Mouse (Mus musculus): ENCODE results near the gene Zfp768. TPM values are rescaled to one million over a fixed set of nuclear protein-coding genes. Genes with fewer than 3 reads are reported as not detected.
A peak's percentile ranks its signal among the peaks of the same experiment; 100 is the strongest.

Gene Zfp768
- total RNA-seq, 1 experiment from 2014 or later: 6.8 TPM

DNA sequence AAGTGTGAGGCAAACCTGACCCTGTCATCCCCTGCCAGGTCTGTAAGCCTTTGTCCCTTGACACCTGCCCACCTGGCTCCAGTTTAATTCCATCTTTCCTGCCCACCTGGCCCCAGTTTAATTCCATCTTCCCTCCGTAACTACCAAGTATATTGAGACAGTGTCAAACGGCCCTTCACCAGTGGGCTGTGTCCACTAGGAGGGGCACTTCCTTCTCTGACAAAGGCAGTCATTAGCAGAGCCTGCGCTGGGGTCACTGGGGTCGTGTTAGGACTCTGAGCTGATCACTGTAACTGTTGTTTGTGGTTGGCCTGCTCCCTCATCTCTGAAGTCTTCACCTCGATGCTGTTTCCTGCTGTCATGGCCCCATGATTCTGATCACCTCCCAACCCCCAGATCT lies 23.3 kb downstream of the Zfp768 start:
- ATAC-seq (ENCODE audit: extremely low read depth, insufficient number of reproducible peaks, low FRiP score, poor library complexity, severe bottlenecking): no peak

DNA sequence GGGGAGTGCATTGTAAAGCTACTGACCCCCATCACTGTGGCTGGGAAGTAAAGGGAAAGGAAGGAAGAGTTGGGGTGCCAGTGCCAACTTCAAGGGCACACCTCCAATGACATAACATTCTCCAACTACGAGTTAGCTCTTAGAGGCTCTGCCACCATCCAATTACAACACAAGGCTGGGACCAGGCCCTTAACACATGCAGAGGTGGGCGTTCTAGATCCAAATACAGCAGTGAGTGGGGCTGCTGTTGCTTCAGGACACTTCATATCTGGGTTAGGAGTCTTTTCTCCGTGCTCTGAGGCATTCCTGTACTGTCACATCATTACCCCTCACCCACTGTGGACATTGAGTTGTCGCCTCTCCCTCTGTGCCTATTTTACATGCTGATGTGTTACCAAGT lies 24.3 kb downstream of the Zfp768 start:
- ATAC-seq (ENCODE audit: extremely low read depth, insufficient number of reproducible peaks, low FRiP score, poor library complexity, severe bottlenecking): no peak

DNA sequence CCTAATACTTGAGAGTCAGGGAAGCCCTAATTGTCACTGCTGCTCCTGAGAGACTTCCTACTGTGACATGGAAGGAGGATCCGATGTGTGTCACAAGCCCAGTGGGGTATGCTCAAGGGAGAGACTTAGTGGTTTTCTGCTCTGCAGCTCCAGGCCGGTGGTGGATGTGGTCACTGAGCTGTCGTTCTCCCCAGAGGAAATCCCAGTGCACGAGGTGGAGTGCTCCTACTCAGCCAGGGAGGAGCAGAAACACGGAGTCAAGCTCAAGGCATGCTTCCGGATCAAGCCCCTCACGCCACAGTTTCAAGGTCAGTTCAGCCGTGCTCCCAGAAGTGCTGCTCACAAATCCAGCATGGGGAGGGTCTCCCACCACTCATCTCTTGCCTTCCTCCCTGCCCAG lies 31.5 kb downstream of the Zfp768 start:
- no peak for ATAC-seq (ENCODE audit: extremely low read depth, insufficient number of reproducible peaks, low FRiP score, poor library complexity, severe bottlenecking)

DNA sequence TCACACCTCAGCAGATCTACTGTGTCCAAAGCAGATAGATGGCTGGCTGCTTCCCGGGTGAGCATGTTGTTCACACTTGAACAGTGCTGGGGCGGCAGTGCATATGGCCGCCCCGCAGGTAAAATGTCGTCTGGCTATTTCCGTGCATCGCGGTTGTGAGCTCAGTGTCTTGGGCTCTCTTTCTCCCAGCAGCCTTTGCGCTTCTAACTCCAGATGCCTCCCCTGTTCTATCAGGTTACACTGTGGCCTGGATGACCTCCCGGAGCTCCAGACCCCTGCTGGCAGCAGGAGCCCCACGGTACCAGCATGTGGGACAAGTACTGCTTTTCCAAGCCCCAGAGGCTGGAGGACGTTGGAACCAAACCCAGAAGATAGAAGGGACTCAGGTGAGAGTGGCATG lies 35.4 kb downstream of the Zfp768 start:
- no peak for ATAC-seq (ENCODE audit: extremely low read depth, insufficient number of reproducible peaks, low FRiP score, poor library complexity, severe bottlenecking)

DNA sequence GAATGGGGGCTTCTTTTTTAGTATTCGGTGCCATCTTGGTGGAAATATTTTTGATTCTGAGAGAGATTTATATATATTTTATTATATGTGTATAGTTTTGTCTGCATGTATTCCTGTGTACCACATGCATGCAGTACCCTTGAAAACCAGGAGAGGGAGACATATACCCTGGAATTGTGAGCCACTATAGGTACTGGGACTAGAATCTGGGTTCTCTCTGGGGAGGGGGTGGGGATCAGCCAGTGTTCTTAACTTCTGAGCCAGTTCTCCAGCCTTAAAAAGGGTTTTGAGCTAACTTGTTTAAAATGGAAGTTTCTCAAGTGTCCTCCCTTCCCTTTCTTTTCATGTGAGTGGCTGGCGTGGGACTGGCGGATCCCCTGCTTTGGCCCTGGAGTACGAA lies 36.5 kb downstream of the Zfp768 start:
- peak; percentile 57 for ATAC-seq (ENCODE audit: extremely low read depth, insufficient number of reproducible peaks, low FRiP score, poor library complexity, severe bottlenecking)

DNA sequence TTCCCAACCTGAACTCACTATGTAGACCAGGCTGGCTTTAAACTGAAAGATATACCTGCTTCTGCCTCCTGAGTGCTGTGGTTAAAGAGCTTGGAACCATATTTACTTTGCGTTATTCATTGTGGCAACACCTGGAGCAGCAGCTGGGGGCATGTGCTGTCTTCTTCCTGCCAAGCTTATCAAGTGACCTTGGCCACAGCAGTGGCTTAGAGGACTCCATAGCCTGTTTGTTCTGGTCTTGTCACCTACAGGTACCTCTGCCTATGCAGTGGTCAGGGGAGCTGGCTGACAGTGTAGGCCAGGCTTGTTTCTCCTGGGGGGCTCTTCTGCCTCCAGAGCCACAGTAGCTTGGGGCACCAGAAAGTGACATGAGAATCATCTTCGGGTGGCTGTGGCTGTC lies 37.0 kb downstream of the Zfp768 start:
- no peak for ATAC-seq (ENCODE audit: extremely low read depth, insufficient number of reproducible peaks, low FRiP score, poor library complexity, severe bottlenecking)

DNA sequence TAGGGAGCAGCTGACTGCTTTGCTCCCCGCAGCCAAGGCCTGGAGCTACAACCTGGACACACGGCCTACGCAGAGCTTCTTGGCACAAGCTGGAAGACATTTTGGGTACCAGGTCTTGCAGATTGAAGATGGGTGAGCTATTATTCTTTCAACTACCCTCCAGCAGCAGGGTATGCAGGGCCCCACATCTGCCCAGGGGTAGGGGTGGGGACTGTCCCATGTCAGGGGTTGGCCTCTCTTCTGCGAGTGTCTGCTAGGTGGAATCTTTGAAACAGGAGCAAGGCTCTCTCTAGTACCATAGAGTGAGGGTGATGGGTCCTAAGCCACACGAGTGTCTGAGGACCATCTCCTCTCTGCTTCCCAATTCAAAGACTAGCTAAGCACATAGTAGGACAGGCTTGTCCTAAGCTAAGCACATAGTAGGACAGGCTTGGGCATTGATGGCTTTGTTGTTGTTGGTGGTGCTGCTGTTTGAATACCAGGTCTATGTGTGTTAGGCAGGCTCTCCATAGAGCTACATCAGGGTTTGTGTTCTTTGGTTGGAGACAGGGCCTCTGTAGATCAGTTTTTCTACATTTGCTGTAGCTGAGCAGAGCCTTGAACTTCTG lies 47.7 kb downstream of the Zfp768 start:
- no peak for ATAC-seq (ENCODE audit: extremely low read depth, insufficient number of reproducible peaks, low FRiP score, poor library complexity, severe bottlenecking)

DNA sequence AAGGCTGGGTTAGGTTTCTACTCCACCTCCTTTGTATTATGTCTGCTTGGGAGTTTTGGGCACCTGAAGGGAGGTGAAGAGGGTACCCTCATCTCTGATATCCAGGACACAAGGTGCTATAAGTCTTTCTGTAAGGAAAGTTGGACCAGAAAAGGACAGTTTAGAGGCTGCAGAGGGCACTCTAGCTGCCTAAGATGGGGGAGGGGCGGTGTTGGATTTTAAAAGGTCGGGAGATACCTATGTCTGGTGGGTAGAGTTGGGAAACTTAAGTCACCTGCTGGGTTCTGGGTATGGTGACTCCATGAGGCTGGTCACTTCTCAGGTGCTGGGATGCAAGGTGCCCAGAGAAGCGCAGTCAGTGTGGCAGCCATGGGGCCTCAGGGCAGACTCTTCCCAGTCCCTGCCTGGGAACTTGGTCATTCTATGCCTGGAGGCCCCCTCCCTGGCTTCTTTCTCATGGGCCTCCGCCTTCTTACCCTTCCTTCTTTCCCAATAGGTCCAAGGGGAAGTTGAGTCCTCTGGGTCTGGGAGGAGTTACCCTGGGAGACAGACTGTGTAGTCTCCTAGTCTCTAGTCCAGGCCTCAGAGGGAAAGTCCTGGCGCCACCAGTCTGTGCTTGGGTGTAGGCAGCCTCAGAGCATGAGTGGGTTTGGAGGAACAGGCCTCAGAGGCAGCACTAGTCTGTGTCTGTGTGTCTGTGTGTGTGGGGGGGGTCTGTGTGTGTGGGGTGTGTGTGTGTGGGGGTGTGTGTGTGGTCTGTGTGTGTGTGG lies 48.4 kb downstream of the Zfp768 start:
- ATAC-seq (ENCODE audit: extremely low read depth, insufficient number of reproducible peaks, low FRiP score, poor library complexity, severe bottlenecking): no peak

DNA sequence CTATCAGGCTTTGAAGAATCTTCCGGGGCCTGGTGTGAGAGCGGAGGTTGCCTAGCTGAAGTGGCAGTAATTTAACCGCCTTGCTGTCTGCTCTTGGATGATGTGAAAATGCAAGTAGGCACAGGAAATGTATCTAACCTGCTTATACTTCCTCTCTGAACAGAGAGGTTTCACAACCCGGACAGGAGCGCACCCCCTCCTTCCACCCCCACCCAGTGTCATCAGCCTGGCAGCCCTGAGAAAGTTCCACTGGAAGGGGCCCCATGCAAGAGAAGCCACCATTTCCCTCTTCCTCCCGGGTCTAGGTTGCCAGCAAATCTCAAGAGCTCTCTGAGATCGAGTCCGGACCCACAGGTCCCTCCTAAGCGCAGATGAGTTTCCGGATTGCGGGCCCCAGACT lies 49.3 kb downstream of the Zfp768 start, which contains the start of gene Itgal:
Itgal (plus strand) TSS at position 163 of the 400 bp plus-strand sequence.
- ATAC-seq (ENCODE audit: extremely low read depth, insufficient number of reproducible peaks, low FRiP score, poor library complexity, severe bottlenecking): peak; percentile 90

Other genes starting within 250 kb of the Zfp768 start
- gene Qprt, start 223.4 kb downstream of the Zfp768 start, total RNA-seq (2017): 1.4 and 3.8 TPM in 2 replicates
- 66.1 and 71.7 TPM in 2 replicates for gene Spn, start 207.8 kb downstream of the Zfp768 start, total RNA-seq (2017)
- gene Cd2bp2, start 149.5 kb downstream of the Zfp768 start, total RNA-seq (2017): 54.4 and 58.3 TPM in 2 replicates
- 92.2 and 99.7 TPM in 2 replicates for gene Tbc1d10b, start 137.1 kb downstream of the Zfp768 start, total RNA-seq (2017)
- 8.6 and 10.9 TPM in 2 replicates for gene Mylpf, start 136.7 kb downstream of the Zfp768 start, total RNA-seq (2017)
- gene Zfp553, start 112.5 kb downstream of the Zfp768 start, total RNA-seq (2017): 17.9 and 18.5 TPM in 2 replicates
- gene Sept1, start 112.5 kb downstream of the Zfp768 start, total RNA-seq (2017): 189 and 198 TPM in 2 replicates
- 6.1 and 7.4 TPM in 2 replicates for gene Zfp771, start 101.3 kb downstream of the Zfp768 start, total RNA-seq (2017)
- 6.8 and 8.0 TPM in 2 replicates for gene Dctpp1, start 84.9 kb downstream of the Zfp768 start, total RNA-seq (2017)
- gene Sephs2, start 71.5 kb downstream of the Zfp768 start, total RNA-seq (2017): 193 and 208 TPM in 2 replicates
- 144 and 148 TPM in 2 replicates for gene Itgal, start 49.3 kb downstream of the Zfp768 start, total RNA-seq (2017)
- 23.5 and 24.2 TPM in 2 replicates for gene Zfp747, start 30.5 kb upstream of the Zfp768 start, total RNA-seq (2017)
- 7.7 and 8.7 TPM in 2 replicates for gene 9130019O22Rik, start 41.6 kb upstream of the Zfp768 start, total RNA-seq (2017)
- gene E430018J23Rik, start 48.0 kb upstream of the Zfp768 start, total RNA-seq (2017): 7.7 and 9.8 TPM in 2 replicates
- 19.3 and 24.2 TPM in 2 replicates for gene Zfp764, start 61.2 kb upstream of the Zfp768 start, total RNA-seq (2017)
- gene Zfp688, start 76.5 kb upstream of the Zfp768 start, total RNA-seq (2017): 21.1 and 22.7 TPM in 2 replicates
- gene Zfp689, start 103.6 kb upstream of the Zfp768 start, total RNA-seq (2017): 2.1 and 2.7 TPM in 2 replicates
- 129 and 155 TPM in 2 replicates for gene Prr14, start 114.0 kb upstream of the Zfp768 start, total RNA-seq (2017)
- gene Fbrs, start 133.6 kb upstream of the Zfp768 start, total RNA-seq (2017): 92.1 and 93.0 TPM in 2 replicates
- gene Srcap, start 166.4 kb upstream of the Zfp768 start, total RNA-seq (2017): 38.2 and 45.9 TPM in 2 replicates
- gene Gm42715, start 174.0 kb upstream of the Zfp768 start, total RNA-seq (2017): 11.8 and 12.4 TPM in 2 replicates
- 0.58 and 9.6 TPM in 2 replicates for gene Tmem265, start 215.8 kb upstream of the Zfp768 start, total RNA-seq (2017)
- 74.8 and 88.3 TPM in 2 replicates for gene Phkg2, start 227.8 kb upstream of the Zfp768 start, total RNA-seq (2017)
- gene Ccdc189, start 243.0 kb upstream of the Zfp768 start, total RNA-seq (2017): 11.8 and 16.8 TPM in 2 replicates
- 127 and 137 TPM in 2 replicates for gene Rnf40, start 243.2 kb upstream of the Zfp768 start, total RNA-seq (2017)

Measured in neutrophil, adult 5-6 weeks (primary cell).